Mouse (Mus musculus): ENCODE results near the gene Acly.

The Acly gene

DNA sequence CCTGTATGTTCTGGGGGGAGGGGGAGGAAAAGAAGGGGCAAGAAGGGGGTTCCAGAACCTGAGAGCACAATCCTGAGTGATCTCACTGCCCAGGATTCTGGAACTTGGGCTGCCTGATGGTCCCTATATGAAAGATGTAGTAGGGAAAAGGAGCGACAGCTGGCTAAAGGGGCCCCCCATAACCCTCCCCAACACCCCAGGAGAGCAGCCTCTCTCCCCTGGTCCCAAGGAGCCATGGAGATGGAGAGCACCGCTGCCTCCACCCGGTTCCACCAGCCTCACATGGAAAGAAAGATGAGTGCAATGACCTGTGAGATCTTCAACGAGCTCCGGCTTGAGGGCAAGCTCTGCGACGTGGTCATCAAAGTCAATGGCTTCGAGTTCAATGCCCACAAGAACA is 86.0 kb downstream of the Acly start, which contains the start of the genes Nt5c3b and Klhl10:
Gene Nt5c3b, minus strand, starts transcription at position 12 of the 400 bp plus-strand sequence.
Gene Klhl10, plus strand, starts transcription at position 121 of the 400 bp plus-strand sequence.
- no peak for DNase-seq (ENCODE audit: low read depth, low spot score)

DNA sequence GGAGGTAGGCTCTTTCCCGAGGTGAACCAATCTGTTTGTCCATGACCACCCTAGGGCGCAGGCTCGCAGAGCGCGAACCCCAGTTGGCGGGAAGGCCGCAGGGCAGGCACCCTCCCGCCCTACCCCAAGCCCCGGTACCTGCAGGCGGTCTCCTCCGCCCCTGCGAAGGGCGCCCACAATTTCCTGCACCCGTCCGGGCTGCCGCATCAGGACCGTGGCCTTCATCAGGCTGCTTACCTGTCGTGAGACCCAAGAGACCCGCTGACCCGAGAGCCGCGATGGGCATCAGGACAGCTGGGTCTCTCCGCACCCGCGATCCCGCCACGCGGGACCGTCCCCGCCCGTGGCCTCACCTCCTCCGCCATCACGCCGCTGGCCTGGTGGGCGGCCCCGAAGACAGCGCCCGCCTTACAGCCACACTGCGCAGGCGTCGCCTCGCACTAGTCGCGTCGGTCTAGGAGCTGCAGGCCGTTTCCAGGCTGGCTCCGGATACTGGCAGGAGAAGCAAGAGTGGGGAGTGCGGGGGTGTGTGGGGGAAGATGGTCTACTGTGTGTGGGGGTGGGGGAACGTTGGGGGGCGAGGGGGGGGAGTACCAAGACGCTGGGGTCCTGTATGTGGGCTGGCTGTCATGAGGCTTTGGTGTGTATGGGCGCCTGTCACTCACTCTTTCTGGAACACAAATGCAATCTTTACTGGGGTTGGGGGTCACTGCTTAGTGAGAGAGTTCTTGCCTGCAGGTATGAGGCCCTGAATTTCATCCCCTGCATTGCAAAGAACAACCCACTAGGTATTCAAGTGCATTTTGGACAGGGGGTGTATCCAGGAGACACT is 86.9 kb downstream of the Acly start:
- DNase-seq (ENCODE audit: low read depth, low spot score): peak; percentile 90

- no peak for DNase-seq (ENCODE audit: low read depth, low spot score)
Observed at GRCm38 (mm10) chr11:100437901-100438300, 89.9 kb downstream of the Acly start.

- DNase-seq (ENCODE audit: low read depth, low spot score): no peak
Observed at GRCm38 (mm10) chr11:100435678-100436246, 92.0 kb downstream of the Acly start.

GRCm38 (mm10) chr11:100432002-100432401 is 95.8 kb downstream of the Acly start:
- DNase-seq (ENCODE audit: low read depth, low spot score): no peak

GRCm38 (mm10) chr11:100430052-100430451 is 97.7 kb downstream of the Acly start:
- no peak for DNase-seq (ENCODE audit: low read depth, low spot score)

DNA sequence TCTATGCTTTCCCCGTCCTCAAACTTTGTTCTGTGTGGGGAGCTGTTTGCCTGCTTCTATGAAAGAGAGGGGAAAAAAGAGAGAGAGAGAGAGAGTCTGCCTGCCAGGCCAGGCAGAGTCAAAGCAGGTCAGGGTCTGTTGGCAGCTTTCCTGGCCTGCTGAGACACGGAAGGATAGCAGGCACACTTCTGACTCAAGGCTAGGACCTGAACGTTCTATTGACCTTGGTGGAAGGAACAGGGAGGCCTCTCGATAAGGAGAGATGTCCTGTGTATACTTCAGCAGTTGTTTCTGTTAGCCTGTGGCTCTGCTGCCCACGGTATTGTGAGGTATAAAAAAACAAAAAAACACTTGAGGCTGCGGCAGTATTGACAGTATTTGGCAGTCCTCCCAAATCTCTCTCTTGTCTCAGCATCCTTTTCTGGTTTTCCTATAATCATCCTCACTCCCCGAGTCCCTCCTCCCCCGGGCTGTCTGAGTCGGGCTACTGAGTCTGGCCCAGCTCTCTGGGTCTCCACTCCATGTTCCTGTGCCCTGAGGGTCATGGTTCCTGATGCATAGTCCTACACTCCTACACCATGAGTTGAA is 99.1 kb downstream of the Acly start:
- DNase-seq (ENCODE audit: low read depth, low spot score): no peak

- DNase-seq (ENCODE audit: low read depth, low spot score): no peak
Observed at GRCm38 (mm10) chr11:100426820-100427219, 101.0 kb downstream of the Acly start.

Measured in CD4-positive helper T cell, adult 2 months (primary cell).